Mouse (Mus musculus) kidney, postnatal 0 days (tissue): ENCODE measurements at regions not wholly inside any gene's neighbourhood (a gene's known extent, or its start where the extent isn't known, plus 50 kb on each side); places are given as distances from the start of the nearest gene placed in this dataset.

Experiments used
- ATAC-seq: fragments of 200-750 bp; cut with Nextera tagmentation; replicated peaks from 2 replicates; pipeline ENCODE4 v1.8.0; 2017; ENCODE audit warnings: low read depth, moderate number of reproducible peaks, moderate TSS enrichment, moderate library complexity; ENCODE audit not compliant: low FRiP score
- DNase-seq: peaks from one replicate; pipeline ENCODE4 v3.0.0-alpha.2; 2016; ENCODE audit warnings: low spot score
- H3K27ac ChIP-seq: fragments of 300-500 bp; sonication (generic); 2 replicates; pipeline ENCODE4 v1.5.1; 2014; ENCODE audit warnings: mild to moderate bottlenecking
- H3K27me3 ChIP-seq: fragments of 300-500 bp; sonication (generic); 2 replicates; pipeline ENCODE4 v1.6.1; 2014; ENCODE audit warnings: low read length, mixed read lengths; ENCODE audit not compliant: insufficient read depth
- H3K36me3 ChIP-seq: fragments of 300-500 bp; sonication (generic); 2 replicates; pipeline ENCODE4 v1.6.1; 2014; ENCODE audit warnings: low read length, mixed read lengths; ENCODE audit not compliant: insufficient read depth
- H3K4me1 ChIP-seq: fragments of 300-500 bp; sonication (generic); replicated peaks from 2 replicates; pipeline ENCODE4 v1.6.1; 2014; ENCODE audit warnings: antibody characterized with exemption, low read length, mixed read lengths; ENCODE audit not compliant: insufficient read depth
- H3K4me2 ChIP-seq: fragments of 300-500 bp; sonication (generic); 2 replicates; pipeline ENCODE4 v1.6.1; 2014; ENCODE audit warnings: mild to moderate bottlenecking, low read length, moderate library complexity, mixed read lengths
- H3K4me3 ChIP-seq: fragments of 300-500 bp; sonication (generic); replicated peaks from 2 replicates; pipeline ENCODE4 v1.5.1; 2014; ENCODE audit warnings: low read depth, low read length
- H3K9ac ChIP-seq: fragments of 300-500 bp; sonication (generic); 2 replicates; pipeline ENCODE4 v1.6.1; 2014; ENCODE audit warnings: low read depth, low read length
- H3K9me3 ChIP-seq: fragments of 300-500 bp; sonication (generic); replicated peaks from 2 replicates; pipeline ENCODE4 v1.6.1; 2016; ENCODE audit warnings: low read length, inconsistent platforms, mixed read lengths
- CTCF ChIP-seq: IDR thresholded peaks from 2 replicates; pipeline ENCODE4 v1.5.1; 2016; ENCODE audit warnings: antibody characterized with exemption, low read depth, mild to moderate bottlenecking, moderate library complexity
- WGBS: fragments of 180-500 bp; shearing (Covaris S2); extraction: QIAGEN DNeasy Blood & Tissue Kit; methylation state at CpG from one replicate; pipeline ENCODE4 v1.1.7; 2014; 5-methylcytosine and 5-hydroxymethylcytosine counted together

GRCm38 (mm10) chr1:42277130-42277529, 418.4 kb upstream of the Pou3f3 start:
- Histone ChIP-seq H3K36me3 (no peaks in the 10 kb centered on the region), H3K9me3 (no peaks in the 10 kb centered on the region), H3K27me3 (no peaks in the 10 kb centered on the region), H3K4me3 (no peak overlapping the region), H3K4me2 (no peak overlapping the region), H3K27ac (no peak overlapping the region), H3K9ac (no peak overlapping the region), H3K4me1 (no peaks in the 10 kb centered on the region)
- ATAC-seq (no peak), DNase-seq (no peak)
- no peak for TF ChIP-seq CTCF
- 59% methylated on average over 8 of the region's 8 CpGs for WGBS

GRCm38 (mm10) chr1:42295841-42296240, 399.7 kb upstream of the Pou3f3 start:
- H3K9me3 ChIP-seq = no peaks in the 10 kb centered on the region
- no peak overlapping the region for H3K9ac ChIP-seq
- H3K4me3 ChIP-seq = no peak overlapping the region
- WGBS = 76% methylated on average over 10 of the region's 10 CpGs
- H3K4me1 ChIP-seq = no peaks in the 10 kb centered on the region
- H3K27me3 ChIP-seq = no peaks in the 10 kb centered on the region
- ATAC-seq (no peak), DNase-seq (no peak)
- no peak for TF ChIP-seq CTCF
- H3K27ac ChIP-seq = no peak overlapping the region
- no peaks in the 10 kb centered on the region for H3K36me3 ChIP-seq
- no peak overlapping the region for H3K4me2 ChIP-seq

GRCm38 (mm10) chr1:42309251-42309650, 386.3 kb upstream of the Pou3f3 start:
- no peaks in the 10 kb centered on the region for H3K36me3 ChIP-seq
- no peak overlapping the region for H3K4me2 ChIP-seq
- no peak for TF ChIP-seq CTCF
- DNase-seq (no peak), ATAC-seq (no peak)
- no peaks in the 10 kb centered on the region for H3K4me1 ChIP-seq
- H3K9ac ChIP-seq = no peak overlapping the region
- H3K27me3 ChIP-seq = no peaks in the 10 kb centered on the region
- no peak overlapping the region for H3K27ac ChIP-seq
- 50% methylated on average over 1 of the region's 1 CpGs for WGBS
- no peaks in the 10 kb centered on the region for H3K9me3 ChIP-seq
- H3K4me3 ChIP-seq = no peak overlapping the region

- no peak overlapping the region for H3K9ac ChIP-seq
- no peak overlapping the region for H3K27ac ChIP-seq
- H3K27me3 ChIP-seq = no peaks in the 10 kb centered on the region
- ATAC-seq (no peak), DNase-seq (peak; percentile 7)
- H3K36me3 ChIP-seq = no peaks in the 10 kb centered on the region
- WGBS = 42% methylated on average over 4 of the region's 4 CpGs
- no peak overlapping the region for H3K4me2 ChIP-seq
- H3K4me3 ChIP-seq = no peak overlapping the region
- H3K9me3 ChIP-seq = no peaks in the 10 kb centered on the region
- no peaks in the 10 kb centered on the region for H3K4me1 ChIP-seq
- no peak for TF ChIP-seq CTCF
These were observed 382.1 kb upstream of the Pou3f3 start for GRCm38 (mm10) chr1:42313494-42313893.

- no peak for TF ChIP-seq CTCF
- H3K4me2 ChIP-seq = no peak overlapping the region
- no peak overlapping the region for H3K9ac ChIP-seq
- H3K27me3 ChIP-seq = no peaks in the 10 kb centered on the region
- no peak overlapping the region for H3K4me3 ChIP-seq
- no peak overlapping the region for H3K27ac ChIP-seq
- 58% methylated on average over 4 of the region's 4 CpGs for WGBS
- no peaks in the 10 kb centered on the region for H3K36me3 ChIP-seq
- no peaks in the 10 kb centered on the region for H3K4me1 ChIP-seq
- ATAC-seq = no peak
- no peak for DNase-seq
- H3K9me3 ChIP-seq = no peaks in the 10 kb centered on the region
These were observed 343.7 kb upstream of the Pou3f3 start for GRCm38 (mm10) chr1:42351884-42352283.

- no peak overlapping the region for H3K9ac ChIP-seq
- H3K9me3 ChIP-seq = no peaks in the 10 kb centered on the region
- no peaks in the 10 kb centered on the region for H3K36me3 ChIP-seq
- WGBS = 49% methylated on average over 13 of the region's 13 CpGs
- no peaks in the 10 kb centered on the region for H3K27me3 ChIP-seq
- no peak overlapping the region for H3K27ac ChIP-seq
- no peak for TF ChIP-seq CTCF
- DNase-seq = no peak
- no peak for ATAC-seq
- no peak overlapping the region for H3K4me2 ChIP-seq
- H3K4me3 ChIP-seq = no peak overlapping the region
- H3K4me1 ChIP-seq = no peaks in the 10 kb centered on the region
These were observed 343.2 kb upstream of the Pou3f3 start for GRCm38 (mm10) chr1:42352389-42352788.

GRCm38 (mm10) chr1:42353096-42353495, 342.5 kb upstream of the Pou3f3 start:
- no peak overlapping the region for H3K9ac ChIP-seq
- WGBS = 69% methylated on average over 8 of the region's 8 CpGs

More at GRCm38 (mm10) chr1:42353096-42353495, 342.5 kb upstream of the Pou3f3 start:
- DNase-seq (peak; percentile 22), ATAC-seq (no peak)
- no peaks in the 10 kb centered on the region for H3K36me3 ChIP-seq
- no peaks in the 10 kb centered on the region for H3K27me3 ChIP-seq
- no peak for TF ChIP-seq CTCF
- H3K27ac ChIP-seq = no peak overlapping the region
- H3K4me1 ChIP-seq = no peaks in the 10 kb centered on the region
- no peaks in the 10 kb centered on the region for H3K9me3 ChIP-seq
- no peak overlapping the region for H3K4me3 ChIP-seq
- no peak overlapping the region for H3K4me2 ChIP-seq
